Mouse (Mus musculus): ENCODE measurements around the gene Pakap. TPM values are rescaled to one million over a fixed set of nuclear protein-coding genes. Genes with fewer than 3 reads are reported as not detected.

The Pakap gene
- total RNA-seq (2015; ENCODE audit: low replicate concordance), result not detected in 2 replicates
- total RNA-seq (2017; ENCODE audit: low replicate concordance), result not detected in 2 replicates

DNA sequence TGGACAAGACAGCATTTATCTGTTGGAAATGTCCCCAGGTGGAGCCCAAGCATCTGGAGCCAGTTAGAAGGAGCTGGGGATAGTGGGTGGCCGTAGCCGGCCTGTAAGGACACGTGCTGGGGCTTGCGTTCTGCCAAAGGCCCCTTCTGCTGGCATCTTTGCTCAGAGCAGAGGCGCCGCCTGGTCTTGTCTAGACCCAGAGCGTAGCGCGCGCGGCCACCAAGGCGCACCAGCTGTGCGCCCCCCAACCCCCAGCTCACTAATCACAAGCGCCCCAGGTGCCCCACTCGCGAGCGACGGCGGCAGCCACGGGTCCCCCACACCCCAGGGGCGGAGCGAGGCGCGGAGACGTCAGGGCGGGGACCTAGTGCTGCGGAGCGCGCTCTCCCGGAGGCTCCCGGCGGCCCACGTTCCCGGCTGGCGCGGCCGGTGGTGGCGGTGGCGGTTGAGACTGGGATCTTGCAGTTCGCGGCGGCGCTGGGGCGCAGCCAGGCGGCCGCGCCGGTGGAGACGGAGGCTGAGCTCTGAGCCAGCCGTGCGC, at the start of gene Pakap:
Gene Pakap, plus strand, starts transcription at position 514 of the 541 bp plus-strand sequence.
- no peak for ATAC-seq (replicated peaks; ENCODE audit: low FRiP score, poor library complexity, severe bottlenecking)

GRCm38 (mm10) chr4:57523456-57523855, 44.5 kb upstream of the Pakap start:
- no peak for ATAC-seq (replicated peaks; ENCODE audit: low FRiP score, poor library complexity, severe bottlenecking)

DNA sequence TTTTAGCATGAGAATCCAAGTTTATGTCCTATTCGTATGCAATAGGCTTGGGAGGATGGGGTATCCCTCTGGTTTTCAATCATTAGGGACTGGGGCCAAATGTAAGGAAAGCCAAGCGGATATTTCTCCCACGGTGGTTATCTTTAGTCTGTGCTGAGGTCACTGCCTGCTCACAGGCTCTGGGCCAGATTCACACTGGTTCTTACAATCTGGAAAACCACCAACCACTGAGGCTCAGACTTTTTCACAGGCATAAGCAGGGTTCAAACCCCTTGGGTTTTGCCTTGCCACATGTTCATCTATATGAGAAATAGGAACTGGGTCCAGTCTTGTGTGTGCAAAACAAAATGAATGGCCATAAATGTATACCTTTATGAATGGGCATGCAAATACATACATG, 43.5 kb upstream of the Pakap start:
- ATAC-seq (replicated peaks; ENCODE audit: low FRiP score, poor library complexity, severe bottlenecking), result no peak

- ATAC-seq (replicated peaks; ENCODE audit: low FRiP score, poor library complexity, severe bottlenecking), result no peak
Measured at GRCm38 (mm10) chr4:57525221-57526011, 42.6 kb upstream of the Pakap start.

- ATAC-seq (replicated peaks; ENCODE audit: low FRiP score, poor library complexity, severe bottlenecking), result no peak
Measured at GRCm38 (mm10) chr4:57528296-57528695, 39.7 kb upstream of the Pakap start.

- no peak for ATAC-seq (replicated peaks; ENCODE audit: low FRiP score, poor library complexity, severe bottlenecking)
Measured at GRCm38 (mm10) chr4:57533686-57534085, 34.3 kb upstream of the Pakap start.

DNA sequence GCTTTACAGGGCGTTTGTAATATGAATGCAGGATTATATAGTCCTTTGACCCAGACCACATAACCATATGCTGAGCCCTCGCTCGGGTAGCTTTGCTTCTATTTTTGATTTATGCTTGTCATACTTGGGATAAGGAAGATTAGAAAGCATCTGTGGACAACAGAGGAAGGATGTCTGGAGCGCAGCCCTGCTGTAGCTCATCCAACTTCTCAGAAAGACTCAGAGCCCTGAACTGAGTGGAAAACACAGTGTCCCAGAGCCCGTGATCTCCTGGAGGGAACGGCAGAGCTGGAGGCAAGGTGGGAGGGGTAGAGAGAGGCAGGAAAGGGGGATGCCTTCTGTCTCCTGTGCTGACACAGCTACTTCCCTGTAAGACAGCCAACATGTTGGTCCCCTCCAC, 33.7 kb upstream of the Pakap start:
- ATAC-seq (replicated peaks; ENCODE audit: low FRiP score, poor library complexity, severe bottlenecking), result no peak

DNA sequence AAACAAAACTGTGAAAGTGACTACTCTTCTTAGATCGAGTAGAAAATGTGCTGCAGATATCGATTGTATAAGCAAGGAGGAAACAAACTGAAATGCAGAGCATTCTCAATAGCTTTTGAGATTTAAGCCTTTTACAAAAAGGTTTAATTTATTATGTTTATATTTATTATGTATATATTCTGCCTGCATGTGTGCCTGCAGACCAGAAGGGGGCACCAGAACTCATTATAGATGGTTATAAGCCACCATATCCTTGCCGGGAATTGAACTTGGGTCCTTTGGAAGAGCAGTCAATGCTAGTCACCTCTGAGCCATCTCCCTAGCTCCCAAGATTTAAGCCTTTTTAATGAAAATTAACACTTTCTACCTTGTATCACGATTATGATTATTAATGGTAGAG, 32.9 kb upstream of the Pakap start:
- no peak for ATAC-seq (replicated peaks; ENCODE audit: low FRiP score, poor library complexity, severe bottlenecking)

- no peak for ATAC-seq (replicated peaks; ENCODE audit: low FRiP score, poor library complexity, severe bottlenecking)
Measured at GRCm38 (mm10) chr4:57538029-57538688, 29.8 kb upstream of the Pakap start.

DNA sequence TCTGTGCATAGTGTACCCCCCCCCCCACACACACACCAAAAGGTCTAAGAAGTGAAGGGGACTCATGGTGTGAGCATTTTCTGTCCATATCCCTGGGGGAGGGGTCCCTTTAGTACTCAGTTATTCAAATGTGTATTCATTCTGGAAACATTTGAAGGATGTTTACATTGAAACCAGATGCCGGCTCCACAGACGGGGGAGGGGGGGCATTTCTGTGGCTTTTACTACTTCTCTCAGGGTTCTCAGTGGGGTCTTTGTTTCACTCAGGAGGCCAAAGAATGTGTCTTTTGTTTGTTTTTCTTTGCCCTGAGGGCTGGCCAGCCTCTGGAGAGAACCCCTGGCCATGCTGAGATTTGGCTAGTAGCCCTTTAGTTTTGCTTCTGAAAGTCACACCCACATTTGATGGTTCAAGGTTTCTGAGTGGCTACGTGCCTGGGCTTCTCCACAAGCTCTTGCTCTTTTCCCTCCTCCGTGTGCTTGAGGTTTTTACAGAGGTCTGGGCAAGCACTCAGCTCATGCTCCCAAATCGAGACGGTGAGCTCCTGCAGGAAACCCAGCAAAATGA, 24.2 kb upstream of the Pakap start:
- ATAC-seq (replicated peaks; ENCODE audit: low FRiP score, poor library complexity, severe bottlenecking), result no peak

- no peak for ATAC-seq (replicated peaks; ENCODE audit: low FRiP score, poor library complexity, severe bottlenecking)
Measured at GRCm38 (mm10) chr4:57547785-57548184, 20.2 kb upstream of the Pakap start.

GRCm38 (mm10) chr4:57550216-57550615, 17.8 kb upstream of the Pakap start:
- ATAC-seq (replicated peaks; ENCODE audit: low FRiP score, poor library complexity, severe bottlenecking), result no peak

DNA sequence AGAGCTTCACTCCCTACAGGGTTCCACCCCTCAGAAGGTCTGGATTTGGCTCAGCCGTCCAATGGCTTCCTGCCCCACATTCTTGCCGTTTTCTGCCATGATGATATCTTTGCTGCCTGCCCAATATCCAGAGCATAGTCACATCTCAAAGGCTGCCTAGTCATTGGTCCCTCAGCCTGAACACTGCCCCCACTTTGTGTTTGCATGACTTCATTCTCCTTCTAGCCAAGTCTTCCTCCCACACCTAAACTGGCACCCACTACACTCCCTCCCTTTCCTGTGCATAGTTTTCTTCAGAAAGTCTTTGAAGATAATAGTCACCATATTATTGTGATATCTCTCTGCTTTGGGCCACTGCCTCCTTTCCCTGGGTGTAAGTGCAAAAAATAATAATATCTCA, 10.9 kb upstream of the Pakap start:
- no peak for ATAC-seq (replicated peaks; ENCODE audit: low FRiP score, poor library complexity, severe bottlenecking)

DNA sequence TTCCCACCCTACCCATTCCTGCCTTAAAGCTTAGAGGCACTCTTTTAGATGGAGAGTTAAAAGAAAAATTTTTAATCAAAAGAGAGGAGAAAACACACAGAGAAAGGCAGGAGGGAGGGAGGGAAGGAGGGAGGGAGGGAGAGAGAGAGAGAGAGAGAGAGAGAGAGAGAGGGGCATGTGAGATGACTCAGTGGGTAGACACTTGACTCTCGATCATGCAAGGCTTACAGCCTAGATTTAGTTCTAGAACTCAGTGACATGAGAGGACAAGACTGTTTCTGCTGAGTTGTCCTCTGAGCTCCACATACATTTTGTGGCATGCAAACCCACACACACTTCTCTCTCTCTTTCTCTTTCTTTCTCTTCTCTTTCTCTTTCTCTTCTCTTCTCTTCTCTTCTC, 8.5 kb upstream of the Pakap start:
- no peak for ATAC-seq (replicated peaks; ENCODE audit: low FRiP score, poor library complexity, severe bottlenecking)

DNA sequence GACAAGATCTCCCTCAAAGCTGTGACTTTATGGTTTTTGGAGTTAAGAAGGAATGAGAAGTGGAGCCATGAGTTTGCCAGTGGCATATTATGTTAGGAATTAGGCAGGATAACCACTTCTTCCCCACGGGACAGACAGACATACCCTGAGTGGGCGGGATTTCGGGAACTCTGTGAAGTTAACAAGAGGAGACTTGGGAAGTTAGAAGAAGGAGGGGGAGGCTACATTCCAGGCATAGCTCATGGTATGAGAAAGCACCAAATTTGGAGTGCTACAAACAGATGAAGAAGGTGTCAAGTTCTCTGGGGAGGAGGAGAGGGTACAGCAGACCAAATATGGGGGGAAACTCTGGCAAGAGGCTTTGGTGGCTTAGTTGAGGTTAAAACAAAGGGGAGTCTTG, 8.0 kb upstream of the Pakap start:
- ATAC-seq (replicated peaks; ENCODE audit: low FRiP score, poor library complexity, severe bottlenecking), result no peak

- ATAC-seq (replicated peaks; ENCODE audit: low FRiP score, poor library complexity, severe bottlenecking), result no peak
Measured at GRCm38 (mm10) chr4:57561055-57561454, 6.9 kb upstream of the Pakap start.

- ATAC-seq (replicated peaks; ENCODE audit: low FRiP score, poor library complexity, severe bottlenecking), result no peak
Measured at GRCm38 (mm10) chr4:57565283-57565682, 2.7 kb upstream of the Pakap start.

DNA sequence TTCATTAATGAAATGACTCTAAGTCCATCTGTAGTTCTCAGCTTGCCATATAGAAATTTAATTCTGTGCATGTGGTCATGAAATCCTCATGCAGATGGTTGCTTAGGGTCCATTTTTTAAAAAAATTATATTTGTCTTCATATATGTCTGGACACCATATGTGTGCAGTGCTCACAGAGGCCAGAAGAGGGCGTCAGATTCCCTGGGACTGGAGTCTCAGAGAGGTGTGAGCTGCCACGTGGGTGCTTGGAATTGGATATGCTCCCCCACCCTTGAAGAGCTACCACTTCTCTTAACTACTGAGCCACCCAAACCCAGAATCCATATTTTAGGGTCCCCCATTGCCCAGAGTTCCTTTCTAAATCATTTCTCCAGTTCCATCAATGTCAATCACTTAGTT, 2.2 kb upstream of the Pakap start:
- ATAC-seq (replicated peaks; ENCODE audit: low FRiP score, poor library complexity, severe bottlenecking), result no peak

DNA sequence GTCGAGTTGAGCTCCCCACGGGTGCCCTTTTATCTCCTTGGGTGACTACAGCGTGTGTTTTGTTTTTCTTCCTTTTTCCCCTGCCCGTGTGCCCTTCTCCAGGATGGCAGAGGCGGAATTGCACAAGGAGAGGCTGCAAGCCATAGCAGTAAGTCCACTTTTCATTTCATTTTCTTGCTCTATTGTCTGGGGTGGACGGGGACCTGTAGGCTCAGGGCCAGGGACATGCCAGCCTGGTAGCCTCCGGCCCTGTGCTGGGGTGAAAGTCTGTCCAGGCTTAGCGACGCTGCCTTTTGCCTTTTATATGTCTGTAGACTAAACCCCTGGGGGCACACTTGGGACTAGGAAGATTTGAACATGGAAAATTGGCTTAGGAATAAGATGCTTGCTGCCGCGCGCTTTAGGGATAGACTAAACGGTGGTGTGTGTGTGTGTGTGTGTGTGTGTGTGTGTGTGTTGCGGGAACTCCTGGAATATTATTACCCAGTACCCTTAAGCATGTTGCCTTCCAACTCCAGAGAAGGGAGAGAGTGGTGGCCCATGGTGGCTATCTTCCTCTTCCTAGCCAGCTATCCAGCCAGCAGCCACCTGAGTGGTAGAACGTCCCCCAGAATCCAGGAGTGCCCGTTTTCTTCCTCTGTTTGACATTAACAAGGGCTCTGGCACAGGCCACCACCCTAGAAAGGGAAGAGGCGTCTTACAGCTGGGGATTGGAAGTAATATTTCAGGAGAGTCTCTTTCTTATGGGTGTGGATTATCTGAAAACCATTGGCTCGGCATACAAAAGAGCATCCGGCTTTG, 489 bp downstream of the Pakap start:
- ATAC-seq (replicated peaks; ENCODE audit: low FRiP score, poor library complexity, severe bottlenecking), result no peak

- ATAC-seq (replicated peaks; ENCODE audit: low FRiP score, poor library complexity, severe bottlenecking), result no peak
Measured at GRCm38 (mm10) chr4:57569069-57569355, 1.0 kb downstream of the Pakap start.
